In genomic region chr9:27925650-27926049, GRCm38 (mm10) we compare ENCODE assay signal across 19 mouse cellular contexts.
A peak's percentile ranks its signal among the peaks of the same experiment; 100 is the strongest.
DNase-seq lines count a peak whose midpoint lies in the region; ATAC-seq and TF ChIP-seq lines count a peak whose summit lies in the region.
"Had no signal": no experiment of that assay in that cellular context is flagged by ENCODE, and none has a peak within 500 bp of the region (broad histone marks: within the 10 kb centered on the region; RNA-seq: fewer than 3 reads in every experiment).

No protein-coding gene starts in this region.

- H3K4me2 ChIP-seq in forebrain, embryonic 14.5 days (ENCODE audit: low read length) = no peak overlapping the region
- H3K4me2 ChIP-seq in forebrain, embryonic 11.5 days (ENCODE audit: low read depth, low read length, severe bottlenecking) = no peak overlapping the region
- no peak overlapping the region for H3K4me2 ChIP-seq in midbrain, embryonic 11.5 days
- H3K4me2 ChIP-seq in midbrain, postnatal 0 days (ENCODE audit: low read depth, low read length, poor library complexity, severe bottlenecking) = no peak overlapping the region
- H3K4me2 ChIP-seq in midbrain, embryonic 14.5 days (ENCODE audit: low read length) = no peak overlapping the region
- H3K4me2 ChIP-seq: embryonic facial prominence, embryonic 13.5 days; forebrain, embryonic 15.5 days; heart, embryonic 11.5 days; heart, embryonic 15.5 days had no signal

- no peak for ATAC-seq in forebrain, embryonic 14.5 days
- no peak for ATAC-seq in forebrain, embryonic 11.5 days (replicated peaks; ENCODE audit: low FRiP score)
- peak; percentile 44; the same call in 1 of the 2 replicates for ATAC-seq in midbrain, embryonic 11.5 days (ENCODE audit: low FRiP score)
- no peak for ATAC-seq in midbrain, postnatal 0 days (ENCODE audit: low FRiP score)
- ATAC-seq in midbrain, embryonic 14.5 days (ENCODE audit: low FRiP score, low TSS enrichment) = no peak; the same call in 1 of the 2 replicates
- ATAC-seq: forebrain, embryonic 15.5 days had no signal

- TF ChIP-seq CTCF in midbrain, postnatal 0 days (IDR thresholded peaks at IDR 0.05) = no peak
- TF ChIP-seq CTCF in brain, embryonic 14.5 days (IDR thresholded peaks at IDR 0.05; ENCODE audit: borderline replicate concordance, extremely low read depth, insufficient read depth, insufficient read length) = no peak

- H3K36me3 ChIP-seq in forebrain, embryonic 14.5 days (ENCODE audit: control insufficient read depth, insufficient read depth, low read length) = no peaks in the 10 kb centered on the region
- no peaks in the 10 kb centered on the region for H3K36me3 ChIP-seq in forebrain, embryonic 11.5 days (ENCODE audit: control insufficient read depth, insufficient read depth, low read length)
- H3K36me3 ChIP-seq in midbrain, embryonic 11.5 days (ENCODE audit: control insufficient read depth, insufficient read depth, low read length) = no peaks in the 10 kb centered on the region
- H3K36me3 ChIP-seq in midbrain, postnatal 0 days (ENCODE audit: insufficient read depth, low read length) = no peaks in the 10 kb centered on the region
- no peaks in the 10 kb centered on the region for H3K36me3 ChIP-seq in midbrain, embryonic 14.5 days (ENCODE audit: control insufficient read depth, insufficient read depth, low read length)
- H3K36me3 ChIP-seq: embryonic facial prominence, embryonic 13.5 days; forebrain, embryonic 15.5 days; heart, embryonic 15.5 days had no signal

- H3K9ac ChIP-seq in forebrain, embryonic 14.5 days (ENCODE audit: low read length) = no peak overlapping the region
- no peak overlapping the region for H3K9ac ChIP-seq in forebrain, embryonic 11.5 days (ENCODE audit: low read length)
- H3K9ac ChIP-seq in midbrain, embryonic 11.5 days (ENCODE audit: low read length) = no peak overlapping the region
- no peak overlapping the region for H3K9ac ChIP-seq in midbrain, postnatal 0 days (replicated peaks; ENCODE audit: low read length, poor library complexity, severe bottlenecking)
- no peak overlapping the region for H3K9ac ChIP-seq in midbrain, embryonic 14.5 days (replicated peaks; ENCODE audit: low read length)
- H3K9ac ChIP-seq: embryonic facial prominence, embryonic 13.5 days; forebrain, embryonic 15.5 days; heart, embryonic 15.5 days had no signal

- no peak for TF ChIP-seq POLR2A in brain, embryonic 14.5 days (IDR thresholded peaks at IDR 0.05; ENCODE audit: borderline replicate concordance, extremely low read depth, insufficient read depth, insufficient read length, poor library complexity, severe bottlenecking)

- H3K27ac ChIP-seq in forebrain, embryonic 14.5 days (ENCODE audit: low read depth, low read length) = no peak overlapping the region
- H3K27ac ChIP-seq in forebrain, embryonic 11.5 days (ENCODE audit: low read depth, low read length) = no peak overlapping the region
- no peak overlapping the region for H3K27ac ChIP-seq in midbrain, embryonic 11.5 days (ENCODE audit: low read depth, low read length)
- no peak overlapping the region for H3K27ac ChIP-seq in midbrain, postnatal 0 days (ENCODE audit: low read depth, low read length)
- no peak overlapping the region for H3K27ac ChIP-seq in midbrain, embryonic 14.5 days (replicated peaks; ENCODE audit: low read depth, low read length)
- H3K27ac ChIP-seq: embryonic facial prominence, embryonic 13.5 days; forebrain, embryonic 15.5 days; heart, adult 2 months; heart, embryonic 15.5 days had no signal

- peak; percentile 19 for DNase-seq in forebrain, embryonic 14.5 days (ENCODE audit: low spot score)
- no peak for DNase-seq in forebrain, embryonic 11.5 days (ENCODE audit: low spot score)
- DNase-seq in midbrain, embryonic 11.5 days (ENCODE audit: low spot score, missing footprints) = no peak
- no peak for DNase-seq in midbrain, postnatal 0 days (ENCODE audit: low spot score)
- DNase-seq in brain, embryonic 14.5 days (ENCODE audit: low read depth) = peak; percentile 62
- DNase-seq in midbrain, embryonic 14.5 days = peak; percentile 51
- no peak for DNase-seq in layer of hippocampus, postnatal 14 days (ENCODE audit: low spot score in 2 of 2)
- DNase-seq in cerebellum, postnatal 25 days = no peak
- DNase-seq: adrenal gland, postnatal 10 days; cerebellum, adult 11-12 months; cerebellum, adult 9-10 months; cerebellum, postnatal 36 days; gastrocnemius, postnatal 10 days; heart, adult 2 months; heart, postnatal 14 days had no signal

- WGBS in forebrain, embryonic 14.5 days = 15% methylated on average over 2 of the region's 2 CpGs
- WGBS in forebrain, embryonic 11.5 days = 39% methylated on average over 2 of the region's 2 CpGs
- WGBS in midbrain, embryonic 11.5 days = 74% methylated on average over 2 of the region's 2 CpGs
- 58% methylated on average over 2 of the region's 2 CpGs for WGBS in midbrain, postnatal 0 days
- 44% methylated on average over 2 of the region's 2 CpGs for WGBS in midbrain, embryonic 14.5 days

- H3K4me3 ChIP-seq in forebrain, embryonic 14.5 days (ENCODE audit: low read depth, low read length) = no peak overlapping the region
- no peak overlapping the region for H3K4me3 ChIP-seq in forebrain, embryonic 11.5 days (ENCODE audit: low read depth, low read length)
- no peak overlapping the region for H3K4me3 ChIP-seq in midbrain, embryonic 11.5 days (ENCODE audit: low read depth, low read length)
- no peak overlapping the region for H3K4me3 ChIP-seq in midbrain, postnatal 0 days (ENCODE audit: low read depth, low read length)
- no peak overlapping the region for H3K4me3 ChIP-seq in midbrain, embryonic 14.5 days (replicated peaks; ENCODE audit: low read depth, low read length)
- H3K4me3 ChIP-seq: embryonic facial prominence, embryonic 13.5 days; forebrain, embryonic 15.5 days; heart, adult 2 months; heart, embryonic 15.5 days had no signal

- no peaks in the 10 kb centered on the region for H3K9me3 ChIP-seq in forebrain, embryonic 14.5 days (replicated peaks; ENCODE audit: control insufficient read depth, low read length)
- no peaks in the 10 kb centered on the region for H3K9me3 ChIP-seq in forebrain, embryonic 11.5 days (ENCODE audit: control insufficient read depth, low read length)
- H3K9me3 ChIP-seq in midbrain, embryonic 11.5 days (ENCODE audit: control insufficient read depth, low read length) = no peaks in the 10 kb centered on the region
- H3K9me3 ChIP-seq in midbrain, postnatal 0 days (ENCODE audit: low read length) = no peaks in the 10 kb centered on the region
- H3K9me3 ChIP-seq in midbrain, embryonic 14.5 days (ENCODE audit: control insufficient read depth, low read length) = no peaks in the 10 kb centered on the region
- H3K9me3 ChIP-seq: embryonic facial prominence, embryonic 13.5 days; forebrain, embryonic 15.5 days; heart, embryonic 15.5 days had no signal

- peaks cover 3% of the 10 kb centered on the region; the same call in 1 of the 2 replicates for H3K27me3 ChIP-seq in forebrain, embryonic 14.5 days (replicated peaks; ENCODE audit: control insufficient read depth, insufficient read depth, low read length)
- no peaks in the 10 kb centered on the region for H3K27me3 ChIP-seq in forebrain, embryonic 11.5 days (ENCODE audit: control insufficient read depth, insufficient read depth, low read length)
- no peaks in the 10 kb centered on the region for H3K27me3 ChIP-seq in midbrain, embryonic 11.5 days (ENCODE audit: control insufficient read depth, insufficient read depth, low read length)
- no peaks in the 10 kb centered on the region for H3K27me3 ChIP-seq in midbrain, postnatal 0 days (ENCODE audit: insufficient read depth, low read length)
- H3K27me3 ChIP-seq in midbrain, embryonic 14.5 days (ENCODE audit: control insufficient read depth, insufficient read depth, low read length) = no peaks in the 10 kb centered on the region
- H3K27me3 ChIP-seq: embryonic facial prominence, embryonic 13.5 days; forebrain, embryonic 15.5 days; heart, embryonic 15.5 days had no signal

- no peaks in the 10 kb centered on the region; the same call in 1 of the 2 replicates for H3K4me1 ChIP-seq in forebrain, embryonic 14.5 days (ENCODE audit: control insufficient read depth, insufficient read depth, low read length)
- no peaks in the 10 kb centered on the region for H3K4me1 ChIP-seq in forebrain, embryonic 11.5 days (replicated peaks; ENCODE audit: control insufficient read depth, insufficient read depth, low read length)
- no peaks in the 10 kb centered on the region for H3K4me1 ChIP-seq in midbrain, embryonic 11.5 days (ENCODE audit: control insufficient read depth, insufficient read depth, low read length)
- no peaks in the 10 kb centered on the region for H3K4me1 ChIP-seq in midbrain, postnatal 0 days (ENCODE audit: insufficient read depth, low read length)
- H3K4me1 ChIP-seq in midbrain, embryonic 14.5 days (ENCODE audit: control insufficient read depth, insufficient read depth, low read length) = peaks cover 4% of the 10 kb centered on the region; the same call in 1 of the 2 replicates
- H3K4me1 ChIP-seq: embryonic facial prominence, embryonic 13.5 days; forebrain, embryonic 15.5 days; heart, embryonic 15.5 days had no signal

Comparison
In these comparisons a context has a peak if more than half of its experiments do, and no peak if none do; other contexts are left out.
1. DNase-seq: peak in forebrain, embryonic 14.5 days (single experiment), brain, embryonic 14.5 days (single experiment) and midbrain, embryonic 14.5 days (single experiment); none in forebrain, embryonic 11.5 days (single experiment), midbrain, embryonic 11.5 days (single experiment), midbrain, postnatal 0 days (single experiment), layer of hippocampus, postnatal 14 days (0 of 2) and cerebellum, postnatal 25 days (0 of 2).